Mouse (Mus musculus): Measurements from ENCODE around the gene B3gnt7. TPM values are rescaled to one million over a fixed set of nuclear protein-coding genes. Genes with fewer than 3 reads are reported as not detected.
A peak's percentile ranks its signal among the peaks of the same experiment; 100 is the strongest.

B3gnt7 gene
- 1.0 and 1.3 TPM in 2 replicates for polyA plus RNA-seq (2012; rRNA removed)

DNA sequence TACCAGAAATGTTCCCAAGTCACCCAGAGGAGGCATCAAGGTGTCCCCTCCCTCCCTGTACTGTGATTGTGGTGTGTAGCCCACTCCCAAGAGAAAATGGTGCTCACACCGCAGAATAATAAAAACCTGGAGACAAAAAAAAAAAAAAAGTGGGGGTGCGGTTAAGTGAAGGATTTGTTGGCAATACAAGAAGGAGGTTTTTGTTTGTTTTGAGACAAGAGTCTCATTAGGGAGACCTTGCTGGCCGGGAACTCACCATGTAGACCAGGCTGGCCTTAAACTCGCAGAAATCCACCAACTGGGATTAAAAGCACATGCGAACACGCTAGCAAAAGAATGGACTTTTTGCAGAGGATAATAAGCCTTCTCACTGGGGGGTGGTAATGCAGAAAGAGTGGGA, at the start of gene B3gnt7:
Gene B3gnt7 (plus strand): TSS at position 301 of the 400 bp plus-strand sequence.
- 0 out of 2 replicates have a peak, but pooled peaks cover 4% of the 10 kb centered on the region for H3K4me1 ChIP-seq (ENCODE audit: control insufficient read depth, insufficient read depth, low read length)
- no peak for DNase-seq
- H3K4me3 ChIP-seq (replicated peaks; ENCODE audit: insufficient read depth, low read depth, low read length) = peak within 1 kb of the TSS; percentile 52
- no peak for TF ChIP-seq CTCF (IDR thresholded peaks at IDR 0.05; ENCODE audit: borderline replicate concordance, insufficient read depth, low read depth, low read length)
- WGBS = 61% methylated on average over 6 of the region's 6 CpGs
- H3K27me3 ChIP-seq (ENCODE audit: control insufficient read depth, insufficient read depth, low read length) = no peaks in the 10 kb centered on the region
- no peak within 1 kb of the TSS for H3K27ac ChIP-seq (ENCODE audit: insufficient read depth, low read length)

DNA sequence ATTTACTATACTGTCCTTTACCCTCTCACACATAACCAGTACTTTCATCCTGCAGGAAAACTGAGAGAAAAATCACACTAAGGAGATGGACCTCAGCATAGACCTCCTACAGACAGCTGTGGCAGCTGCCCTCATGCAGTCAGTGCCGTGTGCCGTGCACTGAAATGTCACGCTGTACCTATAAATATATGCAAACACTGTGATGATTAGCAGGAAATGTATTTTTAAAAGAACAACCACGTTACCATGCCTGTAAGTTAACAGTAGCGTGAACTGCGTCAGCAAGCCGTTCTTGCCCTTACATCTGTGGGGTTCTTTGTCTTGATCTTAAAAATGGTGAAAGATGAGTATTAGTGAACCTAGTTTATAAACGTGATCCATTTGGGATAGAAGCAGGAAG, 49.2 kb upstream of the B3gnt7 start:
- H3K27me3 ChIP-seq (ENCODE audit: control insufficient read depth, insufficient read depth, low read length) = no peaks in the 10 kb centered on the region
- H3K27ac ChIP-seq (ENCODE audit: insufficient read depth, low read length) = no peak overlapping the region
- peaks cover 9% of the 10 kb centered on the region for H3K4me1 ChIP-seq (ENCODE audit: control insufficient read depth, insufficient read depth, low read length)
- 88% methylated on average over 8 of the region's 8 CpGs for WGBS
- no peak for DNase-seq
- no peak overlapping the region for H3K4me3 ChIP-seq (replicated peaks; ENCODE audit: insufficient read depth, low read depth, low read length)
- TF ChIP-seq POLR2A (IDR thresholded peaks at IDR 0.05; ENCODE audit: borderline replicate concordance, insufficient read depth, low read length) (no peak), CTCF (IDR thresholded peaks at IDR 0.05; ENCODE audit: borderline replicate concordance, insufficient read depth, low read depth, low read length) (no peak)

- Histone ChIP-seq H3K4me1 (ENCODE audit: control insufficient read depth, insufficient read depth, low read length) (peaks cover 13% of the 10 kb centered on the region), H3K4me3 (replicated peaks; ENCODE audit: insufficient read depth, low read depth, low read length) (no peak overlapping the region), H3K27me3 (ENCODE audit: control insufficient read depth, insufficient read depth, low read length) (no peaks in the 10 kb centered on the region), H3K27ac (ENCODE audit: insufficient read depth, low read length) (peak overlapping the region; percentile 50)
- 9% methylated on average over 4 of the region's 4 CpGs for WGBS
- TF ChIP-seq POLR2A (IDR thresholded peaks at IDR 0.05; ENCODE audit: borderline replicate concordance, insufficient read depth, low read length) (no peak), CTCF (IDR thresholded peaks at IDR 0.05; ENCODE audit: borderline replicate concordance, insufficient read depth, low read depth, low read length) (no peak)
- peak; percentile 40 to 70 for DNase-seq
Observed at GRCm38 (mm10) chr1:86256311-86256710, 46.3 kb upstream of the B3gnt7 start.

GRCm38 (mm10) chr1:86257228-86257627, 45.4 kb upstream of the B3gnt7 start:
- peaks cover 13% of the 10 kb centered on the region for H3K4me1 ChIP-seq (ENCODE audit: control insufficient read depth, insufficient read depth, low read length)
- H3K4me3 ChIP-seq (replicated peaks; ENCODE audit: insufficient read depth, low read depth, low read length) = no peak overlapping the region
- no peaks in the 10 kb centered on the region for H3K27me3 ChIP-seq (ENCODE audit: control insufficient read depth, insufficient read depth, low read length)
- 68% methylated on average over 8 of the region's 8 CpGs for WGBS
- DNase-seq = no peak
- no peak for TF ChIP-seq CTCF (IDR thresholded peaks at IDR 0.05; ENCODE audit: borderline replicate concordance, insufficient read depth, low read depth, low read length)
- TF ChIP-seq POLR2A (IDR thresholded peaks at IDR 0.05; ENCODE audit: borderline replicate concordance, insufficient read depth, low read length) = no peak
- H3K27ac ChIP-seq (ENCODE audit: insufficient read depth, low read length) = no peak overlapping the region

DNA sequence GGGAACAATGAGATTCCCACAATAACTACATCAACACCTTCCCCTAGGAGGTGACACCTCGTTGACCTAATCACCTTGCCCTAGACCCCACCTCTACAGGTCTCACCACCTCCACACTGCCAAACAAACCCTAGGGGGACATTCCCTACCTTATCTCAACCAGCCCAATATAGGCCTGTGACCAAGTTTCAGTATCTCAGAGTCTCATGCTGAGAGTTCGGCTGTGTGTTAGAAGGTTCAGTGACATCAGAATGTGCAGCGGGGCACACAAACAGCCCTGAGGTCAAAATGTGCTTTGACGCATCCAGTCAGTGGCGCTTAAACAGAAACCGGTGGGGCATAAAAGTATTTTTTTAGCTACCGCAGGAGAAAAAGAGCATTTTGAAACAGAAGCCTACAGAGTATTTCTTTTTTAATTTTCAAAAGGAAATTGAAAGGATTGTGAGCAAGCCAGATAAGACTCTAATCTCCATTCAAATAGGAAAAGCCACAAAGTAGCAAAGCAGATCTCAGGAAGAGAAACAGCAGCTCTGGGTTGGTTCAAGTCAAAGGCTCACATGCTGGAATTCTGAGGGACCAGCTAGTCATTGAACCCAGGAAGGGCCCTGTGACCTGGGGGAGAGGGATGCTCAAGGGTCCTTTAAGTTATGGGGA, 44.3 kb upstream of the B3gnt7 start:
- Histone ChIP-seq H3K27ac (ENCODE audit: insufficient read depth, low read length) (no peak overlapping the region), H3K27me3 (ENCODE audit: control insufficient read depth, insufficient read depth, low read length) (no peaks in the 10 kb centered on the region), H3K4me3 (replicated peaks; ENCODE audit: insufficient read depth, low read depth, low read length) (no peak overlapping the region), H3K4me1 (ENCODE audit: control insufficient read depth, insufficient read depth, low read length) (peaks cover 13% of the 10 kb centered on the region)
- 92% methylated on average over 7 of the region's 7 CpGs for WGBS
- no peak for TF ChIP-seq POLR2A (IDR thresholded peaks at IDR 0.05; ENCODE audit: borderline replicate concordance, insufficient read depth, low read length)
- no peak for TF ChIP-seq CTCF (IDR thresholded peaks at IDR 0.05; ENCODE audit: borderline replicate concordance, insufficient read depth, low read depth, low read length)
- no peak for DNase-seq

DNA sequence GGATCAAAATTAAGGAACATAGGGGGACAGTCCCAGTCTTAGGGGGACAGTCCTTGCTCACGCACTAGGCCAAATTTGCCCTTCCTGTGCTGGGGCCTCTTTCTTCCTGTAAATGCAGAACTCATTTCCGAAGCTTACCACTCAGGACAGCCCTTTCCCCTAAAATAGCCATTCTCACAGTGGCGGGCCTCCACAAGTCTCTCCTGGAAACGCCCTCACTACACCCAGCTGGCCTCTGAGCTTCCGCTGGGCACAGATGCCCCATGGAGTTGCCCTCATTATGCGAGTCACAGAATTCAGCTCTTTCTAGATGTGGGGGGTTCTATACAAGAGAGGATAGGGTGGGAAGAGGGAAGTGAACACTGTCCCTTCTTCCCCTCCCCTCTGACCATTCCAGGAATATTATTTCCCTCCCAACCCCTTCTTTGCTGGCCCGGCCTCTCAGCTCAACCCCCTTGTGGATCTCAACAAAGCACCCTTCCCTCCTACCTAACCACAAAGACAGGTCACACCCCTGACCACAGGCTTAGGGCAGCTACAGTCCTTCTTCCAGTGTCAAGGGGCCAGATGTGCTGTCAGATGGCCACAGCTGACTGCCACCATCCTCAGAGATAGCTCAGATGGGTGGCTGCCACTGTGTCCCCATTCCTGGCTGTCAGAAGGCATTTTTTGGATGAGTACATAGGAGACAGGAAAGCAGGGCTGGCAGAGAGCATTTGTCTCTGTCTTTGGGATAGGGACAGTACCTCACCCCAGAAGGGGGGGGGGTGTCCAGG, 38.9 kb upstream of the B3gnt7 start:
- WGBS = 48% methylated on average over 7 of the region's 7 CpGs
- no peak for TF ChIP-seq CTCF (IDR thresholded peaks at IDR 0.05; ENCODE audit: borderline replicate concordance, insufficient read depth, low read depth, low read length)
- TF ChIP-seq POLR2A (IDR thresholded peaks at IDR 0.05; ENCODE audit: borderline replicate concordance, insufficient read depth, low read length) = no peak
- no peak overlapping the region for H3K4me3 ChIP-seq (replicated peaks; ENCODE audit: insufficient read depth, low read depth, low read length)
- 0 out of 2 replicates have a peak, but pooled peaks cover 4% of the 10 kb centered on the region for H3K4me1 ChIP-seq (ENCODE audit: control insufficient read depth, insufficient read depth, low read length)
- no peak for DNase-seq
- no peaks in the 10 kb centered on the region for H3K27me3 ChIP-seq (ENCODE audit: control insufficient read depth, insufficient read depth, low read length)
- H3K27ac ChIP-seq (ENCODE audit: insufficient read depth, low read length) = no peak overlapping the region

DNA sequence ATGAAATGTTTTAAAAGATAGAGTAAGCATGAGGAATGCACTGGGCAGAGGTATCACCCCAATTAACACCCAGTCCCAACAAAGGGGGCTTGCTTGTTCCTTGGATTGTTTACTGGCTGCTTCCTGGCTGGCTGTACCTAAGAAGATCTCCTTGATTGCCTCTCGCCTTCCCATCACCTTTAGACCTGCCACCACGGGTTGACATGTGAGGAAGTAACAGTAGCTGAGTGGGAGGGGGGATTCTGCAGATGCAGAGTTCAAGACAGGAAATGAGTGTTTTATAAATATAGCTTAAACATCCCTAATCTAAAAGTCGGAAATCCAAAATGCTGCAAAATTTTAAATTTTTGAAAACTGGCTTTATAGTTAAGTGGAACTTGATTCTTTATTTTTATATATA, 37.6 kb upstream of the B3gnt7 start:
- 86% methylated on average over 3 of the region's 3 CpGs for WGBS
- Histone ChIP-seq H3K4me1 (ENCODE audit: control insufficient read depth, insufficient read depth, low read length) (no peaks in the 10 kb centered on the region), H3K27ac (ENCODE audit: insufficient read depth, low read length) (no peak overlapping the region), H3K27me3 (ENCODE audit: control insufficient read depth, insufficient read depth, low read length) (no peaks in the 10 kb centered on the region), H3K4me3 (replicated peaks; ENCODE audit: insufficient read depth, low read depth, low read length) (no peak overlapping the region)
- DNase-seq = no peak
- TF ChIP-seq POLR2A (IDR thresholded peaks at IDR 0.05; ENCODE audit: borderline replicate concordance, insufficient read depth, low read length) (no peak), CTCF (IDR thresholded peaks at IDR 0.05; ENCODE audit: borderline replicate concordance, insufficient read depth, low read depth, low read length) (no peak)

Measured in cerebellum, adult 2 months (tissue).